Mouse (Mus musculus): ENCODE measurements around the gene Gdpd5. TPM values are rescaled to one million over a fixed set of nuclear protein-coding genes. Genes with fewer than 3 reads are reported as not detected.

The Gdpd5 gene
- polyA plus RNA-seq, 1 experiment: 3.7 TPM

- H3K4me3 ChIP-seq (replicated peaks): no peak overlapping the region
- H3K36me3 ChIP-seq (replicated peaks; ENCODE audit: low read length): no peaks in the 10 kb centered on the region
- TF ChIP-seq GATA1 (IDR thresholded peaks at IDR 0.05; ENCODE audit: borderline replicate concordance, low read length): no peak
- TF ChIP-seq FLI1 (IDR thresholded peaks at IDR 0.05; ENCODE audit: low read length): no peak
- H3K4me1 ChIP-seq: peaks cover 53% of the 10 kb centered on the region
- no peaks in the 10 kb centered on the region for H3K27me3 ChIP-seq (replicated peaks)
- H3K9me3 ChIP-seq: peaks cover 8% of the 10 kb centered on the region; the same call in 1 of the 2 replicates
Observed at GRCm38 (mm10) chr7:99510087-99510501, 128.9 kb downstream of the Gdpd5 start.

Other genes with a start within 250 kb of the Gdpd5 start
- gene Uvrag, start 240.3 kb upstream of the Gdpd5 start, polyA plus RNA-seq (2012; ENCODE audit: insufficient read depth, low replicate concordance): 13.9 and 19.6 TPM in 2 replicates
- 2.4 and 4.2 TPM in 2 replicates for gene Dgat2, start 198.7 kb upstream of the Gdpd5 start, polyA plus RNA-seq (2012; ENCODE audit: insufficient read depth, low replicate concordance)
- gene Mogat2, start 142.8 kb upstream of the Gdpd5 start, polyA plus RNA-seq (2012; ENCODE audit: insufficient read depth, low replicate concordance): 0.34 TPM in 1 of 2 replicates, not detected in the other
- 0.12 and 1.5 TPM in 2 replicates for gene Map6, start 114.0 kb upstream of the Gdpd5 start, polyA plus RNA-seq (2012; ENCODE audit: insufficient read depth, low replicate concordance)
- gene Serpinh1, start 28.2 kb upstream of the Gdpd5 start, polyA plus RNA-seq (2012; ENCODE audit: insufficient read depth, low replicate concordance): 0.09 TPM in 1 of 2 replicates, not detected in the other
- gene Klhl35, start 84.6 kb downstream of the Gdpd5 start, polyA plus RNA-seq (2012; ENCODE audit: insufficient read depth, low replicate concordance): 2.4 TPM in 1 of 2 replicates, not detected in the other
- gene Rps3, start 102.3 kb downstream of the Gdpd5 start, polyA plus RNA-seq (2012; ENCODE audit: insufficient read depth, low replicate concordance): 128 and 530 TPM in 2 replicates
- 11.2 and 43.4 TPM in 2 replicates for gene Arrb1, start 154.1 kb downstream of the Gdpd5 start, polyA plus RNA-seq (2012; ENCODE audit: insufficient read depth, low replicate concordance)
- 0.04 TPM in 1 of 2 replicates, not detected in the other for gene Tpbgl, start 245.7 kb downstream of the Gdpd5 start, polyA plus RNA-seq (2012; ENCODE audit: insufficient read depth, low replicate concordance)